Mouse (Mus musculus): ENCODE measurements at regions not wholly inside any gene's neighbourhood (a gene's known extent, or its start where the extent isn't known, plus 50 kb on each side); places are given as distances from the start of the nearest gene placed in this dataset.

DNA sequence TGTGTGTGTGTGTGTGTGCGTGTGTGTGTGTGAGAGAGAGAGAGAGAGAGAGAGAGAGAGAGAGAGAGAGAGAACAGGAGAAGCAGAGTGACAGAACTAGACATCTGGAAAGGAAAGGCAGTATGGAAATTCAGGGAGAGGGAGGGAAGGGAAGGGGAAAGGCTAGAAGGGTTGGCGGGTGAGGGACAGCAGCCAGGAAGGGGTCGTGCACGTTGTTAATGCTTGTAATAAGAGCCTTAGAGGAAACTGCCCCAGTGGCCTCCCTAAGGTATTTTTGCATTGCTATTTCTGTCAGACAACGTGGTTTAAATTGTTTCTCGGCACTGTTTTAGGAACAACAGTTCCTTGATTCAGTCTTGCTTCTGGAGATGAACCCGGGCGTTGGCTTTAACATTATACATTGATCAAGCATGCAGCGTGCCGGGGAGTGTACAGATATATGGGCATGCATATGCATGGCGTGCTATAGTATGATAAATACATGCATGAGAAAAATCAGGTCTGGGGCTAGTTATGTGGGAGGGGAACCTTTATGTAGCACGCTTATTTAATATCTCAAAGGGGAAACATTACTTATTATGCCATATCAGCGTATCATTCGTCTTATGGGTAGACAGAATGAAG lies 52.6 kb upstream of the Ptgfrn start:
- DNase-seq = no peak

GRCm38 (mm10) chr3:101161941-101162531 lies 52.0 kb upstream of the Ptgfrn start:
- peak; percentile 76 for DNase-seq

- no peak for DNase-seq
Observed at GRCm38 (mm10) chr3:101161421-101161940, 51.4 kb upstream of the Ptgfrn start.
